Mouse (Mus musculus) midbrain, embryonic 11.5 days (tissue): ENCODE measurements at regions not wholly inside any gene's neighbourhood (a gene's known extent, or its start where the extent isn't known, plus 50 kb on each side); places are given as distances from the start of the nearest gene placed in this dataset.

Source experiments
- ATAC-seq: fragments of 200-750 bp; cut with Nextera tagmentation; 2 replicates; pipeline ENCODE4 v1.8.0; 2017; ENCODE audit warnings: moderate TSS enrichment, moderate library complexity; ENCODE audit not compliant: low FRiP score
- DNase-seq: peaks from one replicate; pipeline ENCODE4 v3.0.0; 2015; ENCODE audit warnings: low spot score; ENCODE audit errors: missing footprints
- H3K27ac ChIP-seq: fragments of 300-500 bp; sonication (generic); 2 replicates; pipeline ENCODE4 v1.5.1; 2014; ENCODE audit warnings: low read depth, low read length
- H3K27me3 ChIP-seq: fragments of 300-500 bp; sonication (generic); 2 replicates; pipeline ENCODE4 v1.6.1; 2014; ENCODE audit warnings: mild to moderate bottlenecking, low read length, moderate library complexity, mixed read lengths; ENCODE audit not compliant: control insufficient read depth, insufficient read depth
- H3K36me3 ChIP-seq: fragments of 300-500 bp; sonication (generic); 2 replicates; pipeline ENCODE4 v1.6.1; 2014; ENCODE audit warnings: mild to moderate bottlenecking, low read length, moderate library complexity, mixed read lengths; ENCODE audit not compliant: control insufficient read depth, insufficient read depth
- H3K4me1 ChIP-seq: fragments of 300-500 bp; sonication (generic); 2 replicates; pipeline ENCODE4 v1.6.1; 2014; ENCODE audit warnings: low read length; ENCODE audit not compliant: control insufficient read depth, insufficient read depth
- H3K4me2 ChIP-seq: fragments of 300-500 bp; sonication (generic); 2 replicates; pipeline ENCODE4 v1.6.1; 2014; ENCODE audit warnings: mild to moderate bottlenecking, moderate library complexity
- H3K4me3 ChIP-seq: fragments of 300-500 bp; sonication (generic); 2 replicates; pipeline ENCODE4 v1.5.1; 2014; ENCODE audit warnings: low read depth, low read length
- H3K9ac ChIP-seq: fragments of 300-500 bp; sonication (generic); 2 replicates; pipeline ENCODE4 v1.6.1; 2014; ENCODE audit warnings: low read length
- H3K9me3 ChIP-seq: fragments of 300-500 bp; sonication (generic); 2 replicates; pipeline ENCODE4 v1.6.1; 2016; ENCODE audit warnings: low read length; ENCODE audit not compliant: control insufficient read depth
- WGBS: fragments of 180-500 bp; shearing (Covaris S2); extraction: QIAGEN DNeasy Blood & Tissue Kit; methylation state at CpG from one replicate; pipeline ENCODE4 v1.1.7; 2014; 5-methylcytosine and 5-hydroxymethylcytosine counted together

- no peaks in the 10 kb centered on the region for H3K9me3 ChIP-seq
- no peak for ATAC-seq
Observed at GRCm38 (mm10) chr5:26564056-26564455, 252.9 kb upstream of the Dpp6 start.

GRCm38 (mm10) chr5:26572691-26573191 lies 244.3 kb upstream of the Dpp6 start:
- H3K4me3 ChIP-seq, result no peak overlapping the region
- no peak overlapping the region for H3K9ac ChIP-seq
- no peak overlapping the region for H3K4me2 ChIP-seq
- H3K36me3 ChIP-seq, result no peaks in the 10 kb centered on the region
- H3K27ac ChIP-seq, result no peak overlapping the region
- WGBS, result 92% methylated on average over 3 of the region's 3 CpGs
- ATAC-seq (no peak), DNase-seq (no peak)
- H3K9me3 ChIP-seq, result no peaks in the 10 kb centered on the region
- H3K4me1 ChIP-seq, result no peaks in the 10 kb centered on the region
- H3K27me3 ChIP-seq, result no peaks in the 10 kb centered on the region

More at GRCm38 (mm10) chr5:26564056-26564455, 252.9 kb upstream of the Dpp6 start:
- H3K4me2 ChIP-seq, result no peak overlapping the region
- H3K36me3 ChIP-seq, result no peaks in the 10 kb centered on the region
- no peak overlapping the region for H3K4me3 ChIP-seq
- no peak overlapping the region for H3K27ac ChIP-seq
- 100% methylated on average over 1 of the region's 1 CpGs for WGBS
- DNase-seq, result no peak
- H3K9ac ChIP-seq, result no peak overlapping the region
- H3K27me3 ChIP-seq, result no peaks in the 10 kb centered on the region
- no peaks in the 10 kb centered on the region for H3K4me1 ChIP-seq

GRCm38 (mm10) chr5:26573446-26573845 lies 243.6 kb upstream of the Dpp6 start:
- no peaks in the 10 kb centered on the region for H3K36me3 ChIP-seq
- 75% methylated on average over 3 of the region's 3 CpGs for WGBS
- no peaks in the 10 kb centered on the region for H3K9me3 ChIP-seq
- no peak overlapping the region for H3K27ac ChIP-seq
- H3K4me3 ChIP-seq, result no peak overlapping the region
- H3K4me2 ChIP-seq, result no peak overlapping the region
- no peaks in the 10 kb centered on the region for H3K27me3 ChIP-seq
- DNase-seq (no peak), ATAC-seq (no peak)
- H3K9ac ChIP-seq, result no peak overlapping the region
- H3K4me1 ChIP-seq, result no peaks in the 10 kb centered on the region

- no peak for DNase-seq
- Histone ChIP-seq H3K9me3 (no peaks in the 10 kb centered on the region), H3K36me3 (no peaks in the 10 kb centered on the region), H3K27ac (no peak overlapping the region), H3K4me1 (no peaks in the 10 kb centered on the region), H3K4me2 (no peak overlapping the region), H3K27me3 (no peaks in the 10 kb centered on the region), H3K4me3 (no peak overlapping the region), H3K9ac (no peak overlapping the region)
- ATAC-seq, result no peak
- WGBS, result 83% methylated on average over 5 of the region's 5 CpGs
Observed at GRCm38 (mm10) chr5:26586108-26586507, 230.9 kb upstream of the Dpp6 start.

GRCm38 (mm10) chr5:26590886-26591285 lies 226.1 kb upstream of the Dpp6 start:
- ATAC-seq (no peak), DNase-seq (no peak)
- WGBS, result 82% methylated on average over 6 of the region's 6 CpGs
- Histone ChIP-seq H3K27me3 (no peaks in the 10 kb centered on the region), H3K27ac (no peak overlapping the region), H3K9me3 (no peaks in the 10 kb centered on the region), H3K4me2 (no peak overlapping the region), H3K4me3 (no peak overlapping the region), H3K9ac (no peak overlapping the region), H3K4me1 (no peaks in the 10 kb centered on the region), H3K36me3 (no peaks in the 10 kb centered on the region)

GRCm38 (mm10) chr5:26592341-26592740 lies 224.7 kb upstream of the Dpp6 start:
- ATAC-seq (no peak), DNase-seq (no peak)
- Histone ChIP-seq H3K9me3 (no peaks in the 10 kb centered on the region), H3K27me3 (no peaks in the 10 kb centered on the region), H3K27ac (no peak overlapping the region), H3K9ac (no peak overlapping the region), H3K4me1 (no peaks in the 10 kb centered on the region), H3K4me2 (no peak overlapping the region), H3K4me3 (no peak overlapping the region), H3K36me3 (no peaks in the 10 kb centered on the region)
- 84% methylated on average over 3 of the region's 3 CpGs for WGBS

- Histone ChIP-seq H3K4me3 (no peak overlapping the region), H3K27ac (no peak overlapping the region), H3K27me3 (no peaks in the 10 kb centered on the region), H3K4me2 (no peak overlapping the region), H3K36me3 (no peaks in the 10 kb centered on the region), H3K9me3 (no peaks in the 10 kb centered on the region), H3K9ac (no peak overlapping the region), H3K4me1 (no peaks in the 10 kb centered on the region)
- ATAC-seq (no peak), DNase-seq (no peak)
- WGBS, result 88% methylated on average over 2 of the region's 2 CpGs
Observed at GRCm38 (mm10) chr5:26597991-26598390, 219.0 kb upstream of the Dpp6 start.

- WGBS, result 83% methylated on average over 2 of the region's 2 CpGs
- no peaks in the 10 kb centered on the region for H3K27me3 ChIP-seq
- no peak overlapping the region for H3K4me3 ChIP-seq
- H3K4me1 ChIP-seq, result no peaks in the 10 kb centered on the region
- H3K9ac ChIP-seq, result no peak overlapping the region
- H3K27ac ChIP-seq, result no peak overlapping the region
- no peaks in the 10 kb centered on the region for H3K36me3 ChIP-seq
- no peak for DNase-seq
- no peaks in the 10 kb centered on the region for H3K9me3 ChIP-seq
- ATAC-seq, result no peak
- H3K4me2 ChIP-seq, result no peak overlapping the region
Observed at GRCm38 (mm10) chr5:26619272-26619671, 197.7 kb upstream of the Dpp6 start.

GRCm38 (mm10) chr5:26622116-26622515 lies 194.9 kb upstream of the Dpp6 start:
- H3K9ac ChIP-seq, result no peak overlapping the region
- H3K9me3 ChIP-seq, result no peaks in the 10 kb centered on the region
- no peak overlapping the region for H3K27ac ChIP-seq
- ATAC-seq (no peak), DNase-seq (no peak)
- no peak overlapping the region for H3K4me3 ChIP-seq
- 47% methylated on average over 2 of the region's 2 CpGs for WGBS
- H3K27me3 ChIP-seq, result no peaks in the 10 kb centered on the region
- no peak overlapping the region for H3K4me2 ChIP-seq
- no peaks in the 10 kb centered on the region for H3K4me1 ChIP-seq
- H3K36me3 ChIP-seq, result no peaks in the 10 kb centered on the region

- ATAC-seq (no peak), DNase-seq (no peak)
- Histone ChIP-seq H3K9me3 (no peaks in the 10 kb centered on the region), H3K36me3 (no peaks in the 10 kb centered on the region), H3K27me3 (no peaks in the 10 kb centered on the region), H3K27ac (no peak overlapping the region), H3K4me3 (no peak overlapping the region), H3K4me1 (no peaks in the 10 kb centered on the region), H3K9ac (no peak overlapping the region), H3K4me2 (no peak overlapping the region)
- 76% methylated on average over 1 of the region's 1 CpGs for WGBS
Observed at GRCm38 (mm10) chr5:26671478-26671877, 145.5 kb upstream of the Dpp6 start.
